Mouse (Mus musculus) splenic B cell, adult 2 months (primary cell): ENCODE measurements around the gene Pbdc1.
"Not testable (repeated sequence)": the region's sequence is repeated elsewhere in the genome, so short reads cannot be mapped to it uniquely, and the experiment has no call there.

Experiments
- DNase-seq: peaks from one replicate; pipeline ENCODE4 v3.0.0-alpha.2; 2011; ENCODE audit warnings: low read depth, low spot score
- H3K27me3 ChIP-seq: 2 replicates; pipeline ENCODE4 v1.6.1; 2012; ENCODE audit warnings: mild to moderate bottlenecking, low read length, moderate library complexity, mixed read lengths; ENCODE audit not compliant: control insufficient read depth, poor library complexity, insufficient read depth, severe bottlenecking
- H3K36me3 ChIP-seq: 2 replicates; pipeline ENCODE4 v1.6.1; 2012; ENCODE audit warnings: mild to moderate bottlenecking, low read length, moderate library complexity, mixed read lengths; ENCODE audit not compliant: control insufficient read depth, poor library complexity, insufficient read depth, severe bottlenecking

The Pbdc1 gene

GRCm38 (mm10) chrX:105079615-105080092, at the start of gene Pbdc1:
Gene Pbdc1 (plus strand): TSS chrX:105079756.
- Histone ChIP-seq H3K27me3 (no peaks in the 10 kb centered on the region), H3K36me3 (no peaks in the 10 kb centered on the region)
- peak; percentile 94 for DNase-seq

- Histone ChIP-seq H3K27me3 (no peaks in the 10 kb centered on the region), H3K36me3 (no peaks in the 10 kb centered on the region)
- peak; percentile 3 for DNase-seq
Measured at GRCm38 (mm10) chrX:105037666-105038065, 41.9 kb upstream of the Pbdc1 start.

GRCm38 (mm10) chrX:105064294-105064693, 15.3 kb upstream of the Pbdc1 start:
- peaks cover 3% of the 10 kb centered on the region; the same call in 1 of the 2 replicates for H3K36me3 ChIP-seq
- no peak for DNase-seq
- no peaks in the 10 kb centered on the region for H3K27me3 ChIP-seq

- H3K27me3 ChIP-seq = no peaks in the 10 kb centered on the region
- DNase-seq = peak; percentile 75
- peaks cover 3% of the 10 kb centered on the region; the same call in 1 of the 2 replicates for H3K36me3 ChIP-seq
Measured at GRCm38 (mm10) chrX:105064801-105065200, 14.8 kb upstream of the Pbdc1 start.

GRCm38 (mm10) chrX:105069671-105070503, 9.7 kb upstream of the Pbdc1 start:
- peaks cover 3% of the 10 kb centered on the region; the same call in 1 of the 2 replicates for H3K36me3 ChIP-seq
- peak; percentile 75 for DNase-seq
- H3K27me3 ChIP-seq = no peaks in the 10 kb centered on the region

- no peak for DNase-seq
- no peaks in the 10 kb centered on the region for H3K36me3 ChIP-seq
- no peaks in the 10 kb centered on the region for H3K27me3 ChIP-seq
Measured at GRCm38 (mm10) chrX:105079151-105079550, 405 bp upstream of the Pbdc1 start.

GRCm38 (mm10) chrX:105080096-105080495, 540 bp downstream of the Pbdc1 start:
- no peaks in the 10 kb centered on the region for H3K36me3 ChIP-seq
- H3K27me3 ChIP-seq = no peaks in the 10 kb centered on the region
- DNase-seq = no peak

- not testable (repeated sequence) for H3K36me3 ChIP-seq, DNase-seq, H3K27me3 ChIP-seq
Measured at GRCm38 (mm10) chrX:105083013-105083412, 3.5 kb downstream of the Pbdc1 start.

- no peaks in the 10 kb centered on the region for H3K36me3 ChIP-seq
- DNase-seq = peak; percentile 66
- no peaks in the 10 kb centered on the region for H3K27me3 ChIP-seq
Measured at GRCm38 (mm10) chrX:105104175-105104574, 24.6 kb downstream of the Pbdc1 start.

GRCm38 (mm10) chrX:105114994-105115393, 35.4 kb downstream of the Pbdc1 start:
- DNase-seq = no peak
- H3K36me3 ChIP-seq = no peaks in the 10 kb centered on the region
- no peaks in the 10 kb centered on the region for H3K27me3 ChIP-seq

GRCm38 (mm10) chrX:105120275-105121226, 41.0 kb downstream of the Pbdc1 start, which contains the start of gene Magee1:
Gene Magee1 (plus strand): TSS chrX:105120378.
- H3K36me3 ChIP-seq = no peaks in the 10 kb centered on the region
- no peaks in the 10 kb centered on the region for H3K27me3 ChIP-seq
- DNase-seq = peak; percentile 63

GRCm38 (mm10) chrX:105121227-105121865, 41.8 kb downstream of the Pbdc1 start:
- DNase-seq = peak; percentile 66

GRCm38 (mm10) chrX:105124903-105125302, 45.3 kb downstream of the Pbdc1 start:
- no peaks in the 10 kb centered on the region for H3K36me3 ChIP-seq
- no peaks in the 10 kb centered on the region for H3K27me3 ChIP-seq
- peak; percentile 0 for DNase-seq

More at GRCm38 (mm10) chrX:105121227-105121865, 41.8 kb downstream of the Pbdc1 start:
- no peaks in the 10 kb centered on the region for H3K36me3 ChIP-seq
- H3K27me3 ChIP-seq = no peaks in the 10 kb centered on the region

GRCm38 (mm10) chrX:105151872-105152461, 72.4 kb downstream of the Pbdc1 start:
- Histone ChIP-seq H3K27me3 (no peaks in the 10 kb centered on the region), H3K36me3 (no peaks in the 10 kb centered on the region)
- no peak for DNase-seq
